Mouse (Mus musculus): ENCODE measurements at regions not wholly inside any gene's neighbourhood (a gene's known extent, or its start where the extent isn't known, plus 50 kb on each side); places are given as distances from the start of the nearest gene placed in this dataset.

DNA sequence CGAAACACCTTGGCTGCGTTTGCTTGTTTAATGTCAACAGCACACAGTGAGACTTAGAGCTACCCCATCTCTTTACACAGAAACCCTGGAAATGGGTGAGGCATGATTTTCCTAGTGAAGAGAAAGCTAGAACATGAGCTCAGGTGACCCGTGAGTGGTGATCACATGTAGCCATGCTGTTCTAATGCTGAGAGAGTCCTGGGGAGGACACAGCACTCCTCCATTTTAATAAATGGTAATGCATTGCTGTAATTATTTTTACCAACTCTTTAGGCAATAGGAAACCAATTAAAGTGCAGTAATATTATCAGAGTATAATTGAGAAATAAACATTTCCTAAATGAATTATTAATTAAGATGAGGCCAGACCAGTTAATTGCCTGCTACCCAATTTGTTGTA lies 261.8 kb upstream of the Clnk start:
- peak; percentile 62; the same call in 1 of the 2 replicates for ATAC-seq (ENCODE audit: low read depth)
- no peak overlapping the region for H3K4me3 ChIP-seq (ENCODE audit: low read depth, low read length)
- WGBS, result 77% methylated on average over 3 of the region's 3 CpGs
- no peaks in the 10 kb centered on the region for H3K4me1 ChIP-seq (ENCODE audit: control insufficient read depth, insufficient read depth, low read length)
- H3K4me2 ChIP-seq (ENCODE audit: low read depth, low read length), result no peak overlapping the region
- no peak overlapping the region for H3K9ac ChIP-seq (replicated peaks; ENCODE audit: low read depth, low read length)
- H3K27ac ChIP-seq (ENCODE audit: low read depth, low read length), result no peak overlapping the region
- no peaks in the 10 kb centered on the region for H3K9me3 ChIP-seq (ENCODE audit: control insufficient read depth, low read length)
- no peaks in the 10 kb centered on the region for H3K27me3 ChIP-seq (ENCODE audit: control insufficient read depth, insufficient read depth, low read length)
- H3K36me3 ChIP-seq (ENCODE audit: control insufficient read depth, insufficient read depth, low read length), result no peaks in the 10 kb centered on the region

DNA sequence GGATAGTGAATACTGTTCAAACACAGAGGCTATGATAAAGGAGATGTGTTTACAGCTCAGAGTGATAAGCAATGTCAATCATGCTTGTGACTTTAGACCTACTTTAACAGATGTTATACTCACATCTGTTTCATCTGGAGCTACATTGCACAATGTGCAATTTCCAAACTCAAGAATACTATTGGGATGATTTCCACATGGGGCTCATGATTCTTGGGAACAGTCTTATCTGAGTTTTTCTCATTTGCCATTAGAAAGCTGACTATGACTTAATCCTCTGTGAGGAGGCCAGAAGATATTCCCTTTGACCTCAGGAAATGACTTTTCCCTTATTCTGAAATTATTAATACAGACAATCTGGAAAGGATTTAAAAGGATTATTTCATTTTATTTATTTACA lies 252.3 kb upstream of the Clnk start:
- Histone ChIP-seq H3K27me3 (ENCODE audit: control insufficient read depth, insufficient read depth, low read length) (no peaks in the 10 kb centered on the region), H3K9me3 (ENCODE audit: control insufficient read depth, low read length) (no peaks in the 10 kb centered on the region), H3K36me3 (ENCODE audit: control insufficient read depth, insufficient read depth, low read length) (no peaks in the 10 kb centered on the region), H3K4me3 (ENCODE audit: low read depth, low read length) (no peak overlapping the region), H3K4me1 (ENCODE audit: control insufficient read depth, insufficient read depth, low read length) (no peaks in the 10 kb centered on the region), H3K9ac (replicated peaks; ENCODE audit: low read depth, low read length) (no peak overlapping the region), H3K4me2 (ENCODE audit: low read depth, low read length) (no peak overlapping the region), H3K27ac (ENCODE audit: low read depth, low read length) (no peak overlapping the region)
- ATAC-seq (ENCODE audit: low read depth), result no peak

DNA sequence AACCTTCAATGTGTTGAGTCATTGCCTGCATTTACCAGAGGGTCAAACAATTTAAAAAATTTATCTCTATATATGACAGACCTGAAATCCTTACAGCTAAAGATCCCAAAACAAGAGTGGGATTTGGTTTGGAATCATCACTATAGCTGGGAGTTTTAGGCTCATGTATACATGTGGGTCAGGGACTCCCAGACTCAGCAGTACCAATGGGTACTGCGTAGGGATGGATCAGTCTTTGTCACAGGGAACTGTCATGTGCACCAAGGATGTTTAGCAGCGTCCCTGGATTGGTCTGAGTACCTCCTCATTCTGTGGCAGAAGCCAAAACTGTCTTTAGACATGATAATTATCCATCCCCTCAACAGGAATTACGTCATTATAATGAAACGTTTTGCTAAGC lies 250.2 kb upstream of the Clnk start:
- H3K36me3 ChIP-seq (ENCODE audit: control insufficient read depth, insufficient read depth, low read length), result no peaks in the 10 kb centered on the region

DNA sequence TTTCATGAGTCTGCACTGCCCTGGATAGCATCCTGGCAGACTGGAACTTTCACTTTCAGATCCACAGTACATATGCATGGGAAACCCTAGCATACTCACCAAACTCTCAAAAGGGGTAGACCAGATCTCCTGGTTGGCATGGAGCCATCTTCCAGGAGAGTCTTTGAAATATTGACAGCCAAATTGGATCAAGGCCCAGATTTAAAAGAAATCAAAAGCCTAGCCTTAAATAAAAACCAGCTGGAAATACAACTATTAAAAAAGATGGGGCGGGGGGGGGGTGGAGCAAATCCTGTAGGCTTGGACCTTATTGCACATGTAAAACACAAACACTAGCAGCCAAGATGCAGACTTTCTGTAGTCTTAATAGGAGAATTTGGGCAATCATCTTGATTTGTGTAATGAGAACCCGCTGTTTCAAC lies 249.7 kb upstream of the Clnk start:
- H3K4me1 ChIP-seq (ENCODE audit: control insufficient read depth, insufficient read depth, low read length), result no peaks in the 10 kb centered on the region
- H3K27ac ChIP-seq (ENCODE audit: low read depth, low read length), result no peak overlapping the region
- no peak for ATAC-seq (ENCODE audit: low read depth)
- no peak overlapping the region for H3K4me2 ChIP-seq (ENCODE audit: low read depth, low read length)
- 77% methylated on average over 2 of the region's 2 CpGs for WGBS
- H3K9ac ChIP-seq (replicated peaks; ENCODE audit: low read depth, low read length), result no peak overlapping the region
- no peak overlapping the region for H3K4me3 ChIP-seq (ENCODE audit: low read depth, low read length)
- H3K36me3 ChIP-seq (ENCODE audit: control insufficient read depth, insufficient read depth, low read length), result no peaks in the 10 kb centered on the region
- no peaks in the 10 kb centered on the region for H3K9me3 ChIP-seq (ENCODE audit: control insufficient read depth, low read length)
- no peaks in the 10 kb centered on the region for H3K27me3 ChIP-seq (ENCODE audit: control insufficient read depth, insufficient read depth, low read length)

More for the DNA sequence above, 250.2 kb upstream of the Clnk start:
- Histone ChIP-seq H3K27me3 (ENCODE audit: control insufficient read depth, insufficient read depth, low read length) (no peaks in the 10 kb centered on the region), H3K4me2 (ENCODE audit: low read depth, low read length) (no peak overlapping the region), H3K4me1 (ENCODE audit: control insufficient read depth, insufficient read depth, low read length) (no peaks in the 10 kb centered on the region), H3K9me3 (ENCODE audit: control insufficient read depth, low read length) (no peaks in the 10 kb centered on the region), H3K27ac (ENCODE audit: low read depth, low read length) (no peak overlapping the region), H3K9ac (replicated peaks; ENCODE audit: low read depth, low read length) (no peak overlapping the region), H3K4me3 (ENCODE audit: low read depth, low read length) (no peak overlapping the region)
- WGBS, result 96% methylated on average over 4 of the region's 4 CpGs
- no peak for ATAC-seq (ENCODE audit: low read depth)

DNA sequence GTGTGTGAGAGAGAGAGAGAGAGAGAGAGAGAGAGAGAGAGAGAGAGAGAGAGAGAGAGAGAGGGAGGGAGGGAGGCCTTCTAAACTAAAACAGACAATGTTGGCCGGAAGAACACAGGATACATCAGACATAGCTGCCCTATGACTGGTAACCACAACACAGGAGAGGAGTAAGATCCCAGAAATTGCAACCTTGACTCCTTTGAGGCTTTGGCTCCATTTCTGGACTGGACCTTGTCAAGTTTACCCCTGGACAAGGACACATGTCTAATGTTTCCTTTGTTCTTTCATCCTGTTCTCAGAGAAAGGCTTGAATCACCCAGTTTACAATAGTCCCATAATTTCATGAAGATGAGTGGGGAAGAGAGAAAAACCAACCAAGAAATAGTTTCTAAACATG lies 233.7 kb upstream of the Clnk start:
- Histone ChIP-seq H3K36me3 (ENCODE audit: control insufficient read depth, insufficient read depth, low read length) (no peaks in the 10 kb centered on the region), H3K27ac (ENCODE audit: low read depth, low read length) (no peak overlapping the region), H3K9ac (replicated peaks; ENCODE audit: low read depth, low read length) (no peak overlapping the region), H3K4me3 (ENCODE audit: low read depth, low read length) (no peak overlapping the region), H3K4me1 (ENCODE audit: control insufficient read depth, insufficient read depth, low read length) (no peaks in the 10 kb centered on the region), H3K4me2 (ENCODE audit: low read depth, low read length) (no peak overlapping the region), H3K9me3 (ENCODE audit: control insufficient read depth, low read length) (no peaks in the 10 kb centered on the region), H3K27me3 (ENCODE audit: control insufficient read depth, insufficient read depth, low read length) (no peaks in the 10 kb centered on the region)
- no peak for ATAC-seq (ENCODE audit: low read depth)
- WGBS, result 100% methylated on average over 1 of the region's 1 CpGs

DNA sequence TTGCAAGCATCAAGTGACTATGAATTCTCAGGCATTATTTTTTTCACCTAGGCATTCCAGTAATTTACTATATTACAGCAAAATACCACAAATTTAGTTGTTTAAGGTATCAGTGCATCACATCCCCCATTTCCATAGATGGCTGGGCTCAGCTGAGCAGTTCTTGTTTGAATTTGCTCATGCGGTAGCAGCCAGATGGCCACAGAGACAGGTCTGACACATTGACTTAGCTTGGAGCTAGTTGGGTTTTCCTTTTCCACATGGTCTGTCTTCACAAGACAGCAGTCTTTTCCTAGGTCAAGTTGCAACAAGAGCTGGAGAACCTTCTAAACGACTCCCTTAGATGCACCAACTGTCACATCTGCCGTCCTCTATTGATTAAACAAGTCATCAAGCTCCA lies 232.9 kb upstream of the Clnk start:
- H3K4me3 ChIP-seq (ENCODE audit: low read depth, low read length), result no peak overlapping the region
- H3K27ac ChIP-seq (ENCODE audit: low read depth, low read length), result no peak overlapping the region
- H3K9me3 ChIP-seq (ENCODE audit: control insufficient read depth, low read length), result no peaks in the 10 kb centered on the region
- H3K4me2 ChIP-seq (ENCODE audit: low read depth, low read length), result no peak overlapping the region
- H3K4me1 ChIP-seq (ENCODE audit: control insufficient read depth, insufficient read depth, low read length), result no peaks in the 10 kb centered on the region
- no peaks in the 10 kb centered on the region for H3K36me3 ChIP-seq (ENCODE audit: control insufficient read depth, insufficient read depth, low read length)
- no peak overlapping the region for H3K9ac ChIP-seq (replicated peaks; ENCODE audit: low read depth, low read length)
- WGBS, result 92% methylated on average over 3 of the region's 3 CpGs
- no peaks in the 10 kb centered on the region for H3K27me3 ChIP-seq (ENCODE audit: control insufficient read depth, insufficient read depth, low read length)
- ATAC-seq (ENCODE audit: low read depth), result no peak

DNA sequence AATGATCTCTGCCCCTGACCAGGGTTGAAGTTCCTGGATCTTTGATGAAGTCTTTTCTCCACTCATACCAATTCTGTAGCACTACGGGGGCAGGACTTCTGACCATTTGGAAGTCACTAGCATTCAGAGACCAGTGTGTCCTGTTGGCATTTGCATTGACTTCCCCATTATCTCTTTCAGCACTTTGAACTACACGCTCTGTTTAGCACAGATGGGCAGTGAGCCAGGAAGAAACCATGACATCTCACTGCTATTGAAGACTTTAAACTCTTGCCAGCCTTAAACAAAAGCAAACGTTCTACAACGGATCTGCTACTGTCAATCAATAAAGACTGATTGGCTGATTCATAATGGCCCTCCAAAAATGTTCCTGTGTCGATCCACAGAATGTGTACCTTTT lies 222.5 kb upstream of the Clnk start:
- H3K36me3 ChIP-seq (ENCODE audit: control insufficient read depth, insufficient read depth, low read length), result no peaks in the 10 kb centered on the region
- 40% methylated on average over 5 of the region's 5 CpGs for WGBS
- no peak for ATAC-seq (ENCODE audit: low read depth)
- no peak overlapping the region for H3K9ac ChIP-seq (replicated peaks; ENCODE audit: low read depth, low read length)
- H3K4me1 ChIP-seq (ENCODE audit: control insufficient read depth, insufficient read depth, low read length), result no peaks in the 10 kb centered on the region
- no peak overlapping the region for H3K4me3 ChIP-seq (ENCODE audit: low read depth, low read length)
- H3K27me3 ChIP-seq (ENCODE audit: control insufficient read depth, insufficient read depth, low read length), result no peaks in the 10 kb centered on the region
- no peak overlapping the region for H3K27ac ChIP-seq (ENCODE audit: low read depth, low read length)
- H3K4me2 ChIP-seq (ENCODE audit: low read depth, low read length), result no peak overlapping the region
- no peaks in the 10 kb centered on the region for H3K9me3 ChIP-seq (ENCODE audit: control insufficient read depth, low read length)

DNA sequence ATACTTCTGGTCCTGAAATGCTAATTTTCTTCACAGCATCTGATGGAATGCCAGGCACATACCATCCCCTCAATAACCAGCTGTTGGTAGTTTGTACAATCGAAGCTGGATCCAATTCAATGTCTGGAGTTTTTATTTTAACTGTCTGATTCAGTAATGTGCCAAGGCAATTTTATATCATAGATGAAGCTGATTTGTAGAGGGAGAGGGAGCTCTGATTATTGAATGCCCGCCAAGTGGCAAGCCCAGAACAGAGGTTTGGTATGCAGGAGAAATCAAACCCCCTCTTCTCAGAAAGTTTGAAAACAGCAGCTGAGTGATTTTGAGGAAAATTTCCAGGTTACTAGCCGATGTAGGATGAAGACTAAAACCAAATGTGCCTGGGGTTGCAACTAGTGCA lies 218.3 kb upstream of the Clnk start:
- Histone ChIP-seq H3K27me3 (ENCODE audit: control insufficient read depth, insufficient read depth, low read length) (no peaks in the 10 kb centered on the region), H3K36me3 (ENCODE audit: control insufficient read depth, insufficient read depth, low read length) (no peaks in the 10 kb centered on the region), H3K4me1 (ENCODE audit: control insufficient read depth, insufficient read depth, low read length) (no peaks in the 10 kb centered on the region), H3K27ac (ENCODE audit: low read depth, low read length) (no peak overlapping the region), H3K4me2 (ENCODE audit: low read depth, low read length) (no peak overlapping the region), H3K9me3 (ENCODE audit: control insufficient read depth, low read length) (no peaks in the 10 kb centered on the region), H3K4me3 (ENCODE audit: low read depth, low read length) (no peak overlapping the region), H3K9ac (replicated peaks; ENCODE audit: low read depth, low read length) (no peak overlapping the region)
- ATAC-seq (ENCODE audit: low read depth), result no peak
- 82% methylated on average over 3 of the region's 3 CpGs for WGBS

DNA sequence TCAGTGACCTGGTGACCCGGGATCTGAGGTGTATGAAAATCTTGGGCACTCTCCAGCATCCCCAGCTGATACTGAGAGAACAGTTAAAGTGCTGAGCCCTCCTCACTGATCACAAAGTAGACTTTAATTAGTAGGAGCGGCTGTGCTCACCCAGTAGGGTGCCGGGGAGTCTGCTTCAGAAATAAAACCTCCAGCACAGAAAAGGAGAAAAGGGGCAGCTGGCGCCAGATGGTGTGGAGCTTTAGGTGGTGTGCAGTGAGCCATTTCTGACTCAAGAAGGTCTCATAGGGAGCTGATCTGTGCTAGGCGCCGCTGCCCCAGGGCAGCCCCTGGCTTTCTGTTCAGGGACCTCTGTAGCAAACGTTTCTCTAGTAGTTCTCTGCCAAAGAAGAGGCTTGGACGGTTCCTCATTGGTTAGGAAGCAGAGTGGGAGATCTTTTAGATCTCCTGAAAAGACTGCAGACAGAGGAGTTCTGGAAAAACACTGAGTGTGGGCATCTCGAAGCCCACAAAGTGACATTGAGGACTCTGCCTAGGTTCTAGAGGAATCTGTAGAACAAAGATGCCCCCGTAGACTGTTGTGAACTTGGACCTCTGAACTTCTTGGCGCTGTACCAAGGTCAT lies 200.1 kb upstream of the Clnk start:
- Histone ChIP-seq H3K27ac (ENCODE audit: low read depth, low read length) (no peak overlapping the region), H3K4me2 (ENCODE audit: low read depth, low read length) (no peak overlapping the region), H3K4me3 (ENCODE audit: low read depth, low read length) (no peak overlapping the region), H3K9ac (replicated peaks; ENCODE audit: low read depth, low read length) (no peak overlapping the region), H3K9me3 (ENCODE audit: control insufficient read depth, low read length) (no peaks in the 10 kb centered on the region), H3K36me3 (ENCODE audit: control insufficient read depth, insufficient read depth, low read length) (no peaks in the 10 kb centered on the region), H3K4me1 (ENCODE audit: control insufficient read depth, insufficient read depth, low read length) (0 out of 2 replicates have a peak, but pooled peaks cover 3% of the 10 kb centered on the region), H3K27me3 (ENCODE audit: control insufficient read depth, insufficient read depth, low read length) (no peaks in the 10 kb centered on the region)
- 40% methylated on average over 11 of the region's 11 CpGs for WGBS
- peak; percentile 85 for ATAC-seq (ENCODE audit: low read depth)

Measured in neural tube, embryonic 14.5 days (tissue).